Mouse (Mus musculus) thymus, postnatal 10 days (tissue): Measurements from ENCODE around the gene Skiv2l.
A peak's percentile ranks its signal among the peaks of the same experiment; 100 is the strongest.
"Not testable (repeated sequence)": the region's sequence is repeated elsewhere in the genome, so short reads cannot be mapped to it uniquely, and the experiment has no call there.

Source experiments
- DNase-seq, 2 experiments: peaks; one replicate each; pipeline ENCODE4 v3.0.0; 2021; ENCODE audit warnings: low spot score in 2 of 2

Skiv2l gene

DNA sequence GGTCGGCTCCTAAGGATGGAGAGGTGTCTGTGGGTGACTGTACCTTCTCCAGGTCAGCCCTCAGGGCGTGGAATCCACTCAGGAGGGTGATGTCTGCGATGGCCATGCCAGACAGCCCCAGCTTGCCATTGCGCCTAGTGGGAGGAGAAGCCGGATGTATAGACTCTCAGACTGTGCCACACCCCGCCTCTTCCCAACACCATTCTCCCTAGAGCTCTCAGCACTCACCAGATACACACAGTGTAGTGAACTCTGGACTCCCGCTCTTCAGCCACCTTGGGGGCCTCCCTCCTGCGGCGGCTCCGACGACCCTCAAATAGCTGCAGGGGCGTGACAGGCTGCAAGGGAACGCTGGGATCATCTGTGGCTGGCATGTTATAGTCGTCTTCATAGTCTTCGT is 38.7 kb downstream of the Skiv2l start:
- no peak for DNase-seq

DNA sequence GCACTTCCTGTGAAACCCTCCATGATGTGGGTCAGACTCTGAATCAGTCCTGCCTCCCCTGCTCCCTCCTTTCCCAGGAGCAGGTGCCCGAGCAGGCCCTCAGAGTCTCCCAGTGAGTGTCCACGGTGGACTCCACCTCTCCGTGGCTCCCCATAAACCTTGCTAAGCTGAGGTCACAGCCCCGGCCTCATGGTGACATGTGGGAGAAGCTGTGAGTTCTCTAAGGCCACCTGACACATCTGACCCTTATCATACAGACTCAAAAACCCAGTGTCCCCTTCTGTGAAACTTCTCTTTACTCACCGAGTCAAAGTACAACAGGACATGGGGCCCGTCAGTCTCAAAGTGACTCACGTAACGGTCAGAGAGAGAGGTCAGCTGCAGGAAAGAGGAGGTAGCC is 39.2 kb downstream of the Skiv2l start:
- DNase-seq = not testable (repeated sequence)

- not testable (repeated sequence) for DNase-seq
Observed at GRCm38 (mm10) chr17:34810411-34810810, 39.6 kb downstream of the Skiv2l start.

- no peak for DNase-seq
Observed at GRCm38 (mm10) chr17:34808599-34809205, 41.3 kb downstream of the Skiv2l start.

GRCm38 (mm10) chr17:34807176-34807575 is 42.8 kb downstream of the Skiv2l start:
- no peak for DNase-seq

- no peak for DNase-seq
Observed at GRCm38 (mm10) chr17:34804871-34805562, 45.0 kb downstream of the Skiv2l start.

DNA sequence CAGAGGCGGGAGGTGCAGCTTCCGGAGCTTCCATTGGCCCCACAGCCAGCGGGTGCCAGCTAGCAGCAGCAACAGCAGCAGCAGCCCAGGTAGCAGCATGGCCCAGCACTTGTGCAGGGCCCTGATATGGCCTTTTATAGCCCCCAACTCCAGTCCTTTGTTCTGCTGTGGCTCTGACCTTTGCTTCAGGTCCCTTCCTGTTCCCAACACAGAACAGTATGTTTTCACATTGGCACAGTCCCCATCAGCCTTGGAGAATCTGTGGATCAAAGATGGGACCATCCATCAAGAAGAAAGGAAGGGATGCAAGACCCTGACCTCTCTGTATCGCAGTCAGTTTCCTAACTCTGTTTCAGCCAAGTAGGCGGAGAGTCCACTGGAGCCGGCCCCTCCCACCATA is 45.7 kb downstream of the Skiv2l start, which contains the start of gene Cyp21a1:
TSS of gene Cyp21a1 (minus strand) at position 261 of the 400 bp plus-strand sequence.
- not testable (repeated sequence) for DNase-seq

- not testable (repeated sequence) for DNase-seq
Observed at GRCm38 (mm10) chr17:34803367-34803766, 46.6 kb downstream of the Skiv2l start.

DNA sequence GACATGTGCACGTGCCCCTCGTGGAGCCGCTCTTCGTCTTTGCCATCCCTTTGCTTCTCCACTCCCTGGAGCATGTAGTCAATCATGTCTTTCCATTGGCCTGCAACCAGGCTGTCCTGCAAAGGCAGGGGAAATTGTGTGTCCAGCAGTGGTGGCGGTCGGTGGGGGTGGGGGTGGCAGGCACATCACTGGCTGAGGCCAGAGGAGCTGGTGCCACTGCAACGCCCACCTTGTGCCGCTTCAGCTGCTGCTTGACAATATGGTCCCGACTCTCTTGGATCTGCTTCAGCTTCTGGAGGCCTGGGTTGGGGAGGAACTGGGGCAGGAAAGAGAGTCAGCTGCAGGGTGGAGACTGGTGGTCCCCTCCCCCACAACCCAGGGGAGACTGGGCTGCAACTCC is 47.3 kb downstream of the Skiv2l start:
- DNase-seq = not testable (repeated sequence)

- not testable (repeated sequence) for DNase-seq
Observed at GRCm38 (mm10) chr17:34800781-34801305, 49.2 kb downstream of the Skiv2l start.

DNA sequence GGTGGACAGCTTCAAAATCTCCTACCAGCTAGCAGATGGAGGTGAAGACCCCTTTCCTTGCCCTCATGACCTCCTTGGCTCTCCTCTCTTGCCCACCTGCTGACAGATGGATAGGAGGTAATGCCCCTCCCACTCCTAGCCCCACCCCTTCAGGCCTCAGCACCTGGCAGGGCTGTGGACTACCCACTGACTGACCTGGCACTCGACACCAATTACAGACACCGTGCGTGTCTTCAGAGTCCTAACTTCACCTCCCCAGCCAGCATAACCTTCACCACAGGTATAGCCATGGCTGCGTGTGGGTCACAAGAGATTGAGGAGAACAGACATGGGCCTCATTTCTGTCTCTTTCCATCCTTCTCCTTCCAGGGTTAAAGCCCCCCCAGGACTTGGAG is 50.5 kb downstream of the Skiv2l start:
- DNase-seq = no peak

- DNase-seq = no peak
Observed at GRCm38 (mm10) chr17:34798866-34799530, 51.0 kb downstream of the Skiv2l start.

- DNase-seq = not testable (repeated sequence)
Observed at GRCm38 (mm10) chr17:34798071-34798470, 51.9 kb downstream of the Skiv2l start.

DNA sequence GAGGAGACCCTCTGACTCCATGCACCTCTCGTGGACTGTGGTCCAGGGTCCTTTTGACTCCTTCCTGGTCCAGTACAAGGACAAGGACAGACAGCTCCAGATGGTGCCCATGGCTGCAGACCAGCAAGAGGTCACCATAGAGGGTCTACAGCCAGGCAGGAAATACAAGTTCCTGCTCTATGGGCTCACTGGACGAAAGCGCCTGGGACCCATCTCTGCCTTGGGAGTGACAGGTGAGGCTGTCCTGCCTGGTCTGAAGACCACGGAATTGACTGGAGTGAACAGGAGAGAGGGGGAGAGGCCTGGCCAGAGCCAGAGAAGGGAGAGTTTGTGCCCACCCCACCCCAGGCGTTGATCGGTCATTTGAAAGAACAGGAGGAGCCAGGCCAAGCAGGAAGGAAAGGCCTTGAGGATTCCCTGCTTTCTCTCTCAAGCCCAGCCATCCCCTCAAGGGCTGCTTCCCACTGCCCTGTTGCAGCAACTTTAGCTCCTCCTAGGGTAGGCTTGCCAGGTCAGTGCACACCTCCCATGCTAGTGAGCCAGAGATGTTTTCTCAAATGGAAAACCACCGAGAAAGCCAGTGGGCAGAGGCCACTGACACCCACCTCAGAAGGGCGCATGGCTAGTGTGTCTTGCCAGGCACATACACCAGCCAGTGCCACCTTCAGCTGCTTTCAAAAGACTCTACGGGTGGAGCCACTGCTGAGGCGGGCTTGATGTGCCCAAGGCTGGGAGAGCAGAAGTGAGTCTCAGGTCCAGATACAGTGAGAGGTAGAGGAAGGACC is 52.6 kb downstream of the Skiv2l start:
- not testable (repeated sequence) for DNase-seq

DNA sequence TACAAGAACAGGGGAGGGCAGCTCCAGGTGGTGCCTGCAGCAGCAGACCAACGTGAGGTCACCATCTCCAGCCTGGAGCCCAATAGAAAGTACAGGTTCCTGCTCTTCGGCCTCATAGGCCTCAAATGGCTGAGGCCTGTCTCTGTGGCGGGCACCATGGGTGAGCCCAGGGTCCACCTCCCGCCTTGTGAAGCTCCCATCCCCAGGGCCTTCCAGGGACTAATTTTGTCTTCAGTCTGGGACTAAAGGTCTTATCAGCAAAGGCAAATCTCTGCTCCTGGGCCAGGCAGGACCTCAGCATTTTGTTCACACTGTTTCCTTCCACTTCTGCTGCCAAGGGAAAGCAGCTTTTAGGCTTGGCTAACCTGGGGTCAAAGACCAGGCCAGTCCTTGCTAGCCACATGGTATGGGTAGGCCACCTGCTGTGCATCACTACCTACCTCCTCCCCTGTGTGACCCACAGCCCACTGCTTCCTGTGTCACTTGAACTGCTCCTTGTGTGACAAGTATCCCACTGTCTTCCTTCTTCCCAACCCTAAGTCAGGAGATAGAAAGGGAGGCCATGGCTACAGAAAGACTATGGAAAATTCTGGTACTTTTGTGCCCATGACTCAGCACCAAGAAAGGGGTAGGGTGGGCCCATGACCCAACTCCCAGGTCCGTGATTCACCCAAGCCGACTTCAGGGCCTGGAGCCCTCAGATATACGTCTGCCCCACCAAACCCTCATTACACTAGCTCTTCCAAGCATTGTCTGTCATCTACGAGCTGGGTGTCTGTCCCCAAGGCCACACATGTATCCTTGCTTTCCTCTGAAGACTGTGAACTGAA is 53.5 kb downstream of the Skiv2l start:
- no peak for DNase-seq

- peak in 1 of 2 experiments; percentile 37 for DNase-seq
Observed at GRCm38 (mm10) chr17:34795633-34796032, 54.4 kb downstream of the Skiv2l start.

DNA sequence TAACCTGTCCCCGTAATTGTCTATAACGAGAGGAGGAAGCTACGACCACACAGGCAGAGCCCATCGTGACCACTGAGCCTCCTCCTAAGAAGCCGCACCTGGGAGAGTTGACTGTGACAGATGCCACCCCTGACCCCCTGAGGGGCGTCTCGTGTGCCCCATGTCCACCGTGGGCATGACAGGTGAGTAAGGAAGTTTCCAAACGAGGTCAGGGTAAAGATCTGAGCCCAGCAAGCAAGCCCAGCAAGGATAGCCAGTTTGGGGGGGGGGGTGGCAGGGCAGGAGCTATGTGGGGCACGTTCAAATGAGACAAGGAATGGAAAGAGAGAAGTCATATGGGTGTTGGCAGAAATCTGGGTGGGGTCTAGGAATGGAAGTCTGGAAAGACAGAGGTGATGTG is 55.0 kb downstream of the Skiv2l start:
- DNase-seq = no peak
